Mouse (Mus musculus) liver, embryonic 14.5 days (tissue): ENCODE results near the gene Ten1.

Experiments
- CTCF ChIP-seq: IDR thresholded peaks from 2 replicates; pipeline ENCODE4 v1.5.1; 2016; ENCODE audit warnings: antibody characterized with exemption, low read depth, control low read depth
- EP300 ChIP-seq: IDR thresholded peaks from 2 replicates; pipeline ENCODE4 v1.6.1; 2016; ENCODE audit warnings: antibody characterized with exemption, low read depth

DNA sequence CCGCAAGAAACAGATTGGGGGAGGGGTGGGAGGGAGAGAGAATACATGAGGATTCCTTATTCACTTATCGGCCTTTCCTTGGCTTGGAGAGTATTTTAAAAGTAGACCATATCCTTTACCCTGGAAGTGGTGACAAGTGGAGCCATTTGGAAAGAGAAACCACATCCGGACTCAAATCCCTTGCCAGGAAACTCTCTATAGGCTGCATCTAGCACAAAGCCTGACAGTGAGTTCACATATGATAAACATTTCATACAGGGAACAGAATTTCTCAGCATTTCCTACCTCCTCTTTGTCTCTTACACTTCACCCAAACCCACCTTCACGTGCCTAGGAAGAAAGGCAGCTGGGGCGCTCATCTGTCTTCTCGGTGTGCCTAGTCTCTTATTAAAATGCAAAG is 31.4 kb upstream of the Ten1 start:
- TF ChIP-seq CTCF (no peak), EP300 (no peak)
